Mouse (Mus musculus) heart, postnatal 10 days (tissue): ENCODE measurements around the gene Krtap16-1. TPM values are rescaled to one million over a fixed set of nuclear protein-coding genes. Genes with fewer than 3 reads are reported as not detected.

Source experiments
- DNase-seq, 2 experiments: peaks; one replicate each; pipeline ENCODE4 v3.0.0; 2021
- intact Hi-C: fragments of 180-260 bp; cut with DNase I; formaldehyde crosslinking; loops from one replicate; pipeline ENCODE4 v1.15.1; 2025
- total RNA-seq, 2 experiments: library from RNA; stranded (reverse); gene quantifications; 2 replicates each; pipeline ENCODE4 v1.2.3; 2021

Gene Krtap16-1
- total RNA-seq, 2 experiments from 2014 or later, result not detected

- intact Hi-C loops, result no loop called here
- no peak for DNase-seq
Observed at GRCm38 (mm10) chr11:99965961-99966360, 20.4 kb downstream of the Krtap16-1 start.

DNA sequence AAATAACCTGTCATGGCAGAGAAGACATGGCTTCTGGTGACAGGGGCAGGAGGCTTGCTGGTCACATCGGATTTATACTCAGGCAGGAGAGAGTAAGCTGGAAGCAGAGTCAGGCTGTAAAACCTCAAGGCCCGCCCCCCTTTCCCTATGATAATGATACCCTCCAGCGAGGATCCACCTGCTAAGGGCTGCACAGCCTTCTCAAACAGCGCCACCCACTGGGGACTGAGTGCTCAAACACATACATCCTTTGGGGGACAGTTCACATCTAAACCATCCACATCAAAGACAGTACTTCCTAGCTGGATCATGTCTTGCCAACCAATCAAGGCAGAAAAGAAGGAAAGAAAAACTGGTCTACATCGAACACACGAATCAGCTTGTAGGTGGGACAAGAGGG lies 22.2 kb downstream of the Krtap16-1 start:
- DNase-seq, result no peak
- intact Hi-C loops, result no loop called here

DNA sequence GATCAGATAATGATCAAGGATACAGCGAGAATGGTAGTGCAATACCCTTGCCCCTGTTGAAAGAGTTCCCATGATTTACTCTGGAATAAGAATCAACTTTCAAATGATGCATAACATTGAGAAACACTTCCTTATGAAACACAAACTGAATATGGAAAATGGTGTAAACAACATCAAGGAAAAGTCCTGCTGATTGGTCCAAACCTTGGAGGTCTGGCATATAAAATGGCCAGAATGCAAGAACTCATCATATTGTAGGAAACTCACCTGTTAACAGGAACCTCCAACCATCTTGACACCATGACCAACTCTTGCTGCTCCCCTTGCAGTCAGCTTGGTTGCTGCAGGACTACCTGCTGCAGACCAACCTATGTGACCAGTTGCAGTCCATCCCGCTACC lies 38.2 kb downstream of the Krtap16-1 start, which contains the start of gene Krtap9-5:
Gene Krtap9-5 (plus strand): TSS at position 301 of the 400 bp plus-strand sequence.
- DNase-seq, result no peak
- intact Hi-C loops, result no loop called here

GRCm38 (mm10) chr11:99937751-99938264 lies 48.6 kb downstream of the Krtap16-1 start:
- intact Hi-C loops, result no loop called here
- DNase-seq, result no peak

DNA sequence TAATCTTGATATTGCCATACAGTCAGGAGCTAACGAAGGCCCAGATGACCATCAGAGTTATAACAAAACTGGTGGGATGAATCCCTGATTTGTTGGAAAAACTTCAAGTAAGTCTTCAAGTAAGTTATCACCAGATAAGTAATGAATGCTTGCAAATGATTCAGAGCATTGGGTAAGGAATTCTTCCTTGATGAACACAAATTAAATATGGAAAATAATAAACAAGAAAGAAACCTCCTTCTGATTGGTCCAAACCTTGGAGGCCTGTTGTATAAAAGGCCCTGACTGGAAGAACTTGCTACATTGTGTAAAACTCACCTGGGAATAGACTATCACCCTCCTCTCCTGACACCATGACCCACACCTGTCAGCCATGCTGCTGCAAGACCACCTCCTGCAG lies 50.4 kb downstream of the Krtap16-1 start, which contains the start of gene Krtap31-2:
Gene Krtap31-2 (plus strand): TSS at position 301 of the 400 bp plus-strand sequence.
- DNase-seq, result no peak
- intact Hi-C loops, result no loop called here

Other genes with a start within 250 kb of the Krtap16-1 start
- not detected for gene Gm11595, start 213.7 kb downstream of the Krtap16-1 start, total RNA-seq
- gene Krtap4-8, start 205.9 kb downstream of the Krtap16-1 start, total RNA-seq, result not detected
- not detected for gene Krtap4-9, start 201.4 kb downstream of the Krtap16-1 start, total RNA-seq
- gene Gm11596, start 193.1 kb downstream of the Krtap16-1 start, total RNA-seq, result not detected
- not detected for gene Gm11569, start 187.7 kb downstream of the Krtap16-1 start, total RNA-seq
- not detected for gene Gm11554, start 182.2 kb downstream of the Krtap16-1 start, total RNA-seq
- not detected for gene Krtap4-13, start 176.7 kb downstream of the Krtap16-1 start, total RNA-seq
- not detected for gene Gm11564, start 170.9 kb downstream of the Krtap16-1 start, total RNA-seq
- gene 2300003K06Rik, start 148.5 kb downstream of the Krtap16-1 start, total RNA-seq, result not detected
- gene Krtap4-16, start 135.0 kb downstream of the Krtap16-1 start, total RNA-seq, result not detected
- not detected for gene Gm11568, start 128.7 kb downstream of the Krtap16-1 start, total RNA-seq
- gene Gm11559, start 122.1 kb downstream of the Krtap16-1 start, total RNA-seq, result not detected
- not detected for gene Krtap9-1, start 113.2 kb downstream of the Krtap16-1 start, total RNA-seq
- gene Gm11567, start 107.4 kb downstream of the Krtap16-1 start, total RNA-seq, result not detected
- not detected for gene Krtap31-1, start 78.7 kb downstream of the Krtap16-1 start, total RNA-seq
- gene Gm11565, start 71.8 kb downstream of the Krtap16-1 start, total RNA-seq, result not detected
- gene Krtap31-2, start 50.3 kb downstream of the Krtap16-1 start, total RNA-seq, result not detected
- gene Krtap9-5, start 38.1 kb downstream of the Krtap16-1 start, total RNA-seq, result not detected
- gene Krtap29-1, start 7.5 kb downstream of the Krtap16-1 start, total RNA-seq, result not detected
- gene Krtap17-1, start 7.4 kb upstream of the Krtap16-1 start, total RNA-seq, result not detected
- gene Krt33a, start 29.6 kb upstream of the Krtap16-1 start, total RNA-seq, result not detected
- gene Krt33b, start 43.3 kb upstream of the Krtap16-1 start, total RNA-seq, result not detected
- gene Krt34, start 55.0 kb upstream of the Krtap16-1 start, total RNA-seq, result not detected
- not detected for gene Krt31, start 64.0 kb upstream of the Krtap16-1 start, total RNA-seq
- gene Krt32, start 101.6 kb upstream of the Krtap16-1 start, total RNA-seq, result not detected
- gene Krt35, start 109.6 kb upstream of the Krtap16-1 start, total RNA-seq, result not detected
- not detected for gene Krt36, start 119.0 kb upstream of the Krtap16-1 start, total RNA-seq
- not detected for gene Krt13, start 135.0 kb upstream of the Krtap16-1 start, total RNA-seq
- gene Krt15, start 149.3 kb upstream of the Krtap16-1 start, total RNA-seq, result under 1 TPM in 1 of 2 experiments, not detected in 1; 0.29 TPM
- gene Krt19, start 162.1 kb upstream of the Krtap16-1 start, total RNA-seq, result 10 to 100 TPM; 10.3 to 16.7 TPM
- not detected for gene Krt9, start 206.6 kb upstream of the Krtap16-1 start, total RNA-seq
- gene Krt14, start 221.0 kb upstream of the Krtap16-1 start, total RNA-seq, result 1 to 10 TPM; 1.8 to 2.7 TPM